Mouse (Mus musculus) cerebellum, adult 2 months (tissue): Measurements from ENCODE around the gene Nradd.

Experiments used
- CTCF ChIP-seq: fragments of 200-500 bp; IDR thresholded peaks from 2 replicates; pipeline ENCODE4 v1.5.1; 2011; ENCODE audit warnings: low read depth, mild to moderate bottlenecking, control low read depth, low read length, moderate library complexity, borderline replicate concordance; ENCODE audit not compliant: insufficient read depth
- POLR2A ChIP-seq: fragments of 200-500 bp; IDR thresholded peaks from 2 replicates; pipeline ENCODE4 v1.6.1; 2011; ENCODE audit warnings: low read length, control low read depth, borderline replicate concordance; ENCODE audit not compliant: insufficient read depth

GRCm38 (mm10) chr9:110666374-110666773 lies 42.1 kb upstream of the Nradd start:
- TF ChIP-seq CTCF (no peak), POLR2A (no peak)
